Mouse (Mus musculus) liver, embryonic 13.5 days (tissue): ENCODE results near the gene Olfr969. TPM values are rescaled to one million over a fixed set of nuclear protein-coding genes. Genes with fewer than 3 reads are reported as not detected.
"Not testable (repeated sequence)": the region's sequence is repeated elsewhere in the genome, so short reads cannot be mapped to it uniquely, and the experiment has no call there.

Experiments used
- ATAC-seq: fragments of 200-750 bp; cut with Nextera tagmentation; 2 replicates; pipeline ENCODE4 v1.8.0; 2017; ENCODE audit warnings: low read depth, mild to moderate bottlenecking, moderate number of reproducible peaks, moderate library complexity
- DNase-seq: peaks from one replicate; pipeline ENCODE4 v3.0.0; 2022
- H3K27ac ChIP-seq: fragments of 300-500 bp; sonication (generic); 2 replicates; pipeline ENCODE4 v1.5.1; 2015; ENCODE audit warnings: moderate library complexity, mild to moderate bottlenecking, inconsistent platforms
- H3K27me3 ChIP-seq: fragments of 300-500 bp; sonication (generic); 2 replicates; pipeline ENCODE4 v1.6.1; 2015; ENCODE audit warnings: mild to moderate bottlenecking, inconsistent platforms
- H3K36me3 ChIP-seq: fragments of 300-500 bp; sonication (generic); 2 replicates; pipeline ENCODE4 v1.6.1; 2015; ENCODE audit warnings: mild to moderate bottlenecking, inconsistent platforms
- H3K4me1 ChIP-seq: fragments of 300-500 bp; sonication (generic); replicated peaks from 2 replicates; pipeline ENCODE4 v1.6.1; 2015; ENCODE audit warnings: inconsistent platforms
- H3K4me2 ChIP-seq: fragments of 300-500 bp; sonication (generic); 2 replicates; pipeline ENCODE4 v1.6.1; 2015; ENCODE audit warnings: inconsistent platforms, mild to moderate bottlenecking, moderate library complexity
- H3K4me3 ChIP-seq: fragments of 300-500 bp; sonication (generic); replicated peaks from 2 replicates; pipeline ENCODE4 v1.5.1; 2015; ENCODE audit warnings: mild to moderate bottlenecking, inconsistent platforms
- H3K9ac ChIP-seq: fragments of 300-500 bp; sonication (generic); 2 replicates; pipeline ENCODE4 v1.6.1; 2015; ENCODE audit warnings: mild to moderate bottlenecking, inconsistent platforms
- H3K9me3 ChIP-seq: fragments of 300-500 bp; sonication (generic); replicated peaks from 2 replicates; pipeline ENCODE4 v1.6.1; 2016; ENCODE audit warnings: inconsistent platforms
- WGBS: fragments of 180-500 bp; shearing (Covaris S2); methylation state at CpG from one replicate; pipeline ENCODE4 v1.1.7; 2015; ENCODE audit not compliant: insufficient replicate concordance; 5-methylcytosine and 5-hydroxymethylcytosine counted together
- polyA plus RNA-seq: library from polyadenylated mRNA; unstranded; fragments of >200 nt; fragmentation: Nextera tagmentation; extraction: Ambion mirVana; gene quantifications from 2 replicates; pipeline ENCODE4 v1.2.1, GENCODE M21; 2015

The Olfr969 gene
- not detected in 2 replicates for polyA plus RNA-seq

GRCm38 (mm10) chr9:39790558-39790957 is at the start of gene Olfr969:
Gene Olfr969 (plus strand): TSS chr9:39790945.
- Histone ChIP-seq H3K4me1 (no peaks in the 10 kb centered on the region), H3K27me3 (no peaks in the 10 kb centered on the region), H3K4me3 (no peak within 1 kb of the TSS), H3K9me3 (no peaks in the 10 kb centered on the region), H3K36me3 (no peaks in the 10 kb centered on the region), H3K27ac (no peak within 1 kb of the TSS), H3K9ac (no peak within 1 kb of the TSS), H3K4me2 (no peak within 1 kb of the TSS)
- DNase-seq (no peak), ATAC-seq (no peak)
- WGBS, result 45% methylated on average over 2 of the region's 2 CpGs

- no peak for ATAC-seq
- Histone ChIP-seq H3K4me1 (no peaks in the 10 kb centered on the region), H3K9me3 (no peaks in the 10 kb centered on the region), H3K27me3 (no peaks in the 10 kb centered on the region), H3K4me3 (no peak within 1 kb of the TSS), H3K9ac (no peak within 1 kb of the TSS), H3K27ac (no peak within 1 kb of the TSS), H3K4me2 (no peak within 1 kb of the TSS), H3K36me3 (no peaks in the 10 kb centered on the region)
- DNase-seq, result no peak
These were observed 44.8 kb upstream of the Olfr969 start, which contains the start of gene Olfr967 for GRCm38 (mm10) chr9:39745949-39746348. Gene Olfr967 (plus strand): TSS chr9:39746249.

GRCm38 (mm10) chr9:39746428-39746827 is 44.3 kb upstream of the Olfr969 start:
- no peaks in the 10 kb centered on the region for H3K27me3 ChIP-seq
- H3K27ac ChIP-seq, result no peak overlapping the region
- no peaks in the 10 kb centered on the region for H3K4me1 ChIP-seq
- no peak overlapping the region for H3K4me3 ChIP-seq
- WGBS, result 78% methylated on average over 1 of the region's 1 CpGs
- H3K9me3 ChIP-seq, result no peaks in the 10 kb centered on the region
- no peak overlapping the region for H3K4me2 ChIP-seq
- ATAC-seq, result no peak
- no peaks in the 10 kb centered on the region for H3K36me3 ChIP-seq
- H3K9ac ChIP-seq, result no peak overlapping the region
- DNase-seq, result no peak

GRCm38 (mm10) chr9:39783153-39783552 is 7.6 kb upstream of the Olfr969 start, which contains the start of gene Olfr968:
Gene Olfr968 (minus strand): TSS chr9:39783253.
- Histone ChIP-seq H3K9ac (no peak within 1 kb of the TSS), H3K36me3 (no peaks in the 10 kb centered on the region), H3K9me3 (no peaks in the 10 kb centered on the region), H3K4me2 (no peak within 1 kb of the TSS), H3K4me1 (no peaks in the 10 kb centered on the region), H3K4me3 (no peak within 1 kb of the TSS), H3K27ac (no peak within 1 kb of the TSS), H3K27me3 (no peaks in the 10 kb centered on the region)
- DNase-seq (no peak), ATAC-seq (no peak)
- WGBS, result 46% methylated on average over 1 of the region's 1 CpGs

- Histone ChIP-seq H3K27me3 (no peaks in the 10 kb centered on the region), H3K36me3 (no peaks in the 10 kb centered on the region), H3K4me2 (no peak within 1 kb of the TSS), H3K4me3 (no peak within 1 kb of the TSS), H3K27ac (no peak within 1 kb of the TSS), H3K9ac (no peak within 1 kb of the TSS), H3K4me1 (no peaks in the 10 kb centered on the region), H3K9me3 (no peaks in the 10 kb centered on the region)
- DNase-seq, result no peak
- 58% methylated on average over 4 of the region's 4 CpGs for WGBS
- no peak for ATAC-seq
These were observed 17.8 kb downstream of the Olfr969 start, which contains the start of gene Olfr970 for GRCm38 (mm10) chr9:39808560-39808959. Gene Olfr970 (plus strand): TSS chr9:39808860.

- H3K36me3 ChIP-seq, H3K4me1 ChIP-seq, H3K27me3 ChIP-seq, H3K4me3 ChIP-seq, ATAC-seq, H3K9ac ChIP-seq, DNase-seq, H3K4me2 ChIP-seq, H3K27ac ChIP-seq, H3K9me3 ChIP-seq: not testable (repeated sequence)
- 49% methylated on average over 2 of the region's 2 CpGs for WGBS
These were observed 45.8 kb downstream of the Olfr969 start, which contains the start of gene Olfr971 for GRCm38 (mm10) chr9:39836576-39836975. Gene Olfr971 (plus strand): TSS chr9:39836876.

Other genes with a start within 250 kb of the Olfr969 start
- not detected in 2 replicates for gene Olfr958, start 236.9 kb upstream of the Olfr969 start, polyA plus RNA-seq
- not detected in 2 replicates for gene Olfr959, start 215.4 kb upstream of the Olfr969 start, polyA plus RNA-seq
- 3.6 and 3.9 TPM in 2 replicates for gene AW551984, start 186.5 kb upstream of the Olfr969 start, polyA plus RNA-seq
- not detected in 2 replicates for gene Olfr148, start 180.3 kb upstream of the Olfr969 start, polyA plus RNA-seq
- gene Olfr960, start 169.6 kb upstream of the Olfr969 start, polyA plus RNA-seq, result not detected in 2 replicates
- gene Olfr961, start 145.9 kb upstream of the Olfr969 start, polyA plus RNA-seq, result not detected in 2 replicates
- gene Olfr963, start 123.7 kb upstream of the Olfr969 start, polyA plus RNA-seq, result not detected in 2 replicates
- not detected in 2 replicates for gene Olfr149, start 83.8 kb upstream of the Olfr969 start, polyA plus RNA-seq
- gene Olfr965, start 79.6 kb upstream of the Olfr969 start, polyA plus RNA-seq, result not detected in 2 replicates
- not detected in 2 replicates for gene Olfr150, start 60.0 kb upstream of the Olfr969 start, polyA plus RNA-seq
- gene Olfr967, start 44.7 kb upstream of the Olfr969 start, polyA plus RNA-seq, result not detected in 2 replicates
- not detected in 2 replicates for gene Olfr968, start 7.7 kb upstream of the Olfr969 start, polyA plus RNA-seq
- gene Olfr970, start 17.9 kb downstream of the Olfr969 start, polyA plus RNA-seq, result not detected in 2 replicates
- not detected in 2 replicates for gene Olfr971, start 45.9 kb downstream of the Olfr969 start, polyA plus RNA-seq
- not detected in 2 replicates for gene Olfr972, start 75.5 kb downstream of the Olfr969 start, polyA plus RNA-seq
- gene Olfr229, start 116.4 kb downstream of the Olfr969 start, polyA plus RNA-seq, result not detected in 2 replicates
- gene Olfr974, start 146.6 kb downstream of the Olfr969 start, polyA plus RNA-seq, result not detected in 2 replicates
- gene Olfr975, start 161.1 kb downstream of the Olfr969 start, polyA plus RNA-seq, result not detected in 2 replicates
- gene Olfr976, start 170.2 kb downstream of the Olfr969 start, polyA plus RNA-seq, result not detected in 2 replicates
- not detected in 2 replicates for gene Olfr978, start 201.2 kb downstream of the Olfr969 start, polyA plus RNA-seq
- gene Olfr979, start 212.5 kb downstream of the Olfr969 start, polyA plus RNA-seq, result not detected in 2 replicates
- not detected in 2 replicates for gene Olfr980, start 218.6 kb downstream of the Olfr969 start, polyA plus RNA-seq
- gene Olfr981, start 230.5 kb downstream of the Olfr969 start, polyA plus RNA-seq, result not detected in 2 replicates